Mouse (Mus musculus) hematopoietic multipotent progenitor cell, adult 10-12 weeks (in vitro differentiated cells): ENCODE results near the gene Gm39115. TPM values are rescaled to one million over a fixed set of nuclear protein-coding genes. Genes with fewer than 3 reads are reported as not detected.

ENCODE experiments used
- polyA plus RNA-seq: library from polyadenylated mRNA; stranded (reverse); fragments of >175 nt; gene quantifications from 2 replicates; pipeline ENCODE4 v1.2.3, GENCODE M21; 2012; ENCODE audit warnings: low replicate concordance

Gene Gm39115
- not detected in 2 replicates for polyA plus RNA-seq

GRCm38 (mm10) chr7:142135934-142136333 lies at the start of gene Gm39115:
Gene Gm39115 (minus strand): TSS chr7:142136034.

GRCm38 (mm10) chr7:142175905-142176304 lies 40.1 kb upstream of the Gm39115 start, which contains the start of gene Krtap5-2:
Gene Krtap5-2 (minus strand): TSS chr7:142176005.

GRCm38 (mm10) chr7:142165639-142166038 lies 29.8 kb upstream of the Gm39115 start, which contains the start of gene Gm4553:
Gene Gm4553 (minus strand): TSS chr7:142165739.

GRCm38 (mm10) chr7:142157013-142157412 lies 21.2 kb upstream of the Gm39115 start, which contains the start of gene Gm29735:
Gene Gm29735 (minus strand): TSS chr7:142157113.

GRCm38 (mm10) chr7:142144507-142144906 lies 8.7 kb upstream of the Gm39115 start, which contains the start of gene Gm45337:
Gene Gm45337 (minus strand): TSS chr7:142144607.

GRCm38 (mm10) chr7:142120629-142121028 lies 15.2 kb downstream of the Gm39115 start, which contains the start of gene Gm45618:
Gene Gm45618 (minus strand): TSS chr7:142120729.

GRCm38 (mm10) chr7:142095183-142095931 lies 40.5 kb downstream of the Gm39115 start, which contains the start of gene Dusp8:
Gene Dusp8 (minus strand): TSS chr7:142095843.

Other genes with a start within 250 kb of the Gm39115 start
- gene Tollip, start 217.5 kb downstream of the Gm39115 start, polyA plus RNA-seq = 46.2 and 87.7 TPM in 2 replicates
- gene Brsk2, start 186.3 kb downstream of the Gm39115 start, polyA plus RNA-seq = 0.05 and 0.15 TPM in 2 replicates
- 11.6 and 41.1 TPM in 2 replicates for gene Mob2, start 75.0 kb downstream of the Gm39115 start, polyA plus RNA-seq
- 0.27 and 1.8 TPM in 2 replicates for gene Dusp8, start 40.2 kb downstream of the Gm39115 start, polyA plus RNA-seq
- not detected in 2 replicates for gene Gm45618, start 15.3 kb downstream of the Gm39115 start, polyA plus RNA-seq
- gene Gm45337, start 8.6 kb upstream of the Gm39115 start, polyA plus RNA-seq = not detected in 2 replicates
- gene Gm29735, start 21.1 kb upstream of the Gm39115 start, polyA plus RNA-seq = not detected in 2 replicates
- gene Gm4553, start 29.7 kb upstream of the Gm39115 start, polyA plus RNA-seq = not detected in 2 replicates
- gene Krtap5-2, start 40.0 kb upstream of the Gm39115 start, polyA plus RNA-seq = not detected in 2 replicates
- not detected in 2 replicates for gene Gm10153, start 54.4 kb upstream of the Gm39115 start, polyA plus RNA-seq
- gene Krtap5-3, start 65.3 kb upstream of the Gm39115 start, polyA plus RNA-seq = not detected in 2 replicates
- gene Gm7579, start 75.8 kb upstream of the Gm39115 start, polyA plus RNA-seq = not detected in 2 replicates
- gene Krtap5-5, start 93.9 kb upstream of the Gm39115 start, polyA plus RNA-seq = not detected in 2 replicates
- gene Gm40460, start 105.0 kb upstream of the Gm39115 start, polyA plus RNA-seq = not detected in 2 replicates
- gene Gm2431, start 122.3 kb upstream of the Gm39115 start, polyA plus RNA-seq = not detected in 2 replicates
- gene Gm4559, start 138.3 kb upstream of the Gm39115 start, polyA plus RNA-seq = not detected in 2 replicates
- gene Krtap5-1, start 161.1 kb upstream of the Gm39115 start, polyA plus RNA-seq = not detected in 2 replicates
- gene Krtap5-4, start 167.5 kb upstream of the Gm39115 start, polyA plus RNA-seq = not detected in 2 replicates
- gene Ifitm10, start 237.7 kb upstream of the Gm39115 start, polyA plus RNA-seq = 41.9 and 231 TPM in 2 replicates
- gene Gm49369, start 246.6 kb upstream of the Gm39115 start, polyA plus RNA-seq = 54.8 and 139 TPM in 2 replicates